Mouse (Mus musculus) activated CD4-positive, CD25-positive, alpha-beta regulatory T cell, adult 4 months (primary cell): ENCODE results near the gene Lrfn2. TPM values are rescaled to one million over a fixed set of nuclear protein-coding genes. Genes with fewer than 3 reads are reported as not detected.

ENCODE experiments used
- ATAC-seq: one replicate; pipeline ENCODE4 v1.8.0; 2017
- polyA plus RNA-seq, 2 experiments: library from polyadenylated mRNA; unstranded; fragments of 100-300 nt; shearing (Covaris generic); gene quantifications; one replicate each; pipeline ENCODE4 v1.2.1; 2017

Gene Lrfn2
- polyA plus RNA-seq, 2 experiments from 2014 or later: not detected

GRCm38 (mm10) chr17:48968304-48968703, 36.1 kb downstream of the Lrfn2 start:
- no peak for ATAC-seq

- no peak for ATAC-seq
These were observed 39.1 kb downstream of the Lrfn2 start for GRCm38 (mm10) chr17:48971296-48971695.

GRCm38 (mm10) chr17:48972866-48973265, 40.7 kb downstream of the Lrfn2 start:
- no peak for ATAC-seq

GRCm38 (mm10) chr17:48973394-48973793, 41.2 kb downstream of the Lrfn2 start:
- no peak for ATAC-seq

GRCm38 (mm10) chr17:48975055-48975454, 42.9 kb downstream of the Lrfn2 start:
- ATAC-seq: no peak

GRCm38 (mm10) chr17:48976611-48977022, 44.4 kb downstream of the Lrfn2 start:
- ATAC-seq: no peak

- no peak for ATAC-seq
These were observed 63.2 kb downstream of the Lrfn2 start for GRCm38 (mm10) chr17:48995256-48995993.

GRCm38 (mm10) chr17:48999463-49000227, 67.5 kb downstream of the Lrfn2 start:
- no peak for ATAC-seq

- ATAC-seq: no peak
These were observed 77.3 kb downstream of the Lrfn2 start for GRCm38 (mm10) chr17:49009384-49010073.

- no peak for ATAC-seq
These were observed 81.9 kb downstream of the Lrfn2 start for GRCm38 (mm10) chr17:49013876-49014600.

GRCm38 (mm10) chr17:49015368-49015767, 83.2 kb downstream of the Lrfn2 start:
- ATAC-seq: no peak

GRCm38 (mm10) chr17:49016229-49016628, 84.0 kb downstream of the Lrfn2 start:
- ATAC-seq: no peak

- ATAC-seq: no peak
These were observed 85.5 kb downstream of the Lrfn2 start for GRCm38 (mm10) chr17:49017438-49018415.

- ATAC-seq: no peak
These were observed 86.8 kb downstream of the Lrfn2 start for GRCm38 (mm10) chr17:49018774-49019488.

- no peak for ATAC-seq
These were observed 97.5 kb downstream of the Lrfn2 start for GRCm38 (mm10) chr17:49029556-49030268.

- no peak for ATAC-seq
These were observed 98.1 kb downstream of the Lrfn2 start for GRCm38 (mm10) chr17:49030269-49030615.

- no peak for ATAC-seq
These were observed 98.7 kb downstream of the Lrfn2 start for GRCm38 (mm10) chr17:49030841-49031240.

- ATAC-seq: no peak
These were observed 99.6 kb downstream of the Lrfn2 start for GRCm38 (mm10) chr17:49031790-49032189.

GRCm38 (mm10) chr17:49033276-49033675, 101.1 kb downstream of the Lrfn2 start:
- ATAC-seq: no peak

GRCm38 (mm10) chr17:49033686-49034250, 101.6 kb downstream of the Lrfn2 start:
- ATAC-seq: no peak
